Mouse (Mus musculus): ENCODE data around the gene Nudt9. TPM values are rescaled to one million over a fixed set of nuclear protein-coding genes. Genes with fewer than 3 reads are reported as not detected.

Nudt9 gene
- total RNA-seq, 2 experiments from 2014 or later = 38.9 to 39.9 TPM

Small RNAs within 50 kb of the gene (microRNA-seq; reads per million reads assigned to microRNA genes)
- gene Mir5619 = not detected

Other genes with a start within 250 kb of the Nudt9 start
- 10 to 100 TPM; 19.6 to 19.9 TPM for gene Klhl8, start 135.0 kb upstream of the Nudt9 start, total RNA-seq (2021)
- under 1 TPM in 1 of 2 experiments, not detected in 1; 0.88 TPM for gene Hsd17b13, start 68.9 kb upstream of the Nudt9 start, total RNA-seq (2021)
- 10 to 100 TPM; 22.7 to 25.9 TPM for gene Hsd17b11, start 24.4 kb upstream of the Nudt9 start, total RNA-seq (2021)
- gene Gm17660, start 31.3 kb downstream of the Nudt9 start, total RNA-seq (2021) = not detected
- 100 to 1,000 TPM; 226 to 268 TPM for gene Sparcl1, start 67.4 kb downstream of the Nudt9 start, total RNA-seq (2021)
- not detected for gene Dspp, start 124.4 kb downstream of the Nudt9 start, total RNA-seq (2021)
- gene Dmp1, start 156.3 kb downstream of the Nudt9 start, total RNA-seq (2021) = 1 to 10 TPM; 2.0 TPM

Measured in gastrocnemius, postnatal 4 days (tissue).